Mouse (Mus musculus): Measurements from ENCODE around the gene Creb3. TPM values are rescaled to one million over a fixed set of nuclear protein-coding genes. Genes with fewer than 3 reads are reported as not detected.

Gene Creb3
- polyA plus RNA-seq, 2 experiments: 10.9 to 21.7 TPM

GRCm38 (mm10) chr4:43530081-43530501, 32.0 kb upstream of the Creb3 start:
- TF ChIP-seq CTCF (IDR thresholded peaks at IDR 0.05; ENCODE audit: low read depth) (no peak), EP300 (IDR thresholded peaks at IDR 0.05; ENCODE audit: low read depth) (no peak)
- no peak overlapping the region for H3K9ac ChIP-seq (replicated peaks)
- no peaks in the 10 kb centered on the region for H3K9me3 ChIP-seq (ENCODE audit: control insufficient read depth, low read length)
- peaks cover 10% of the 10 kb centered on the region for H3K27me3 ChIP-seq (ENCODE audit: control insufficient read depth, insufficient read depth, low read length)
- ATAC-seq (ENCODE audit: insufficient read depth) (no peak), DNase-seq (ENCODE audit: low read depth in 3 of 3, low spot score in 3 of 3) (no peak)
- H3K4me1 ChIP-seq (replicated peaks; ENCODE audit: control insufficient read depth in 2 of 2, insufficient read depth in 2 of 2, low read length in 1 of 2): peaks cover 0 to 3% of the 10 kb centered on the region in 2 experiments; a peak in 1 of 4 replicates
- H3K27ac ChIP-seq: no peak overlapping the region
- peaks cover 42% of the 10 kb centered on the region for H3K36me3 ChIP-seq (replicated peaks; ENCODE audit: control insufficient read depth, insufficient read depth, low read depth)
- 37% methylated on average over 8 of the region's 8 CpGs for WGBS (ENCODE audit: insufficient replicate concordance)
- H3K4me2 ChIP-seq (ENCODE audit: low read depth): no peak overlapping the region
- no peak overlapping the region for H3K4me3 ChIP-seq (ENCODE audit: insufficient read depth in 1 of 2, low read depth in 2 of 2, low read length in 2 of 2)

DNA sequence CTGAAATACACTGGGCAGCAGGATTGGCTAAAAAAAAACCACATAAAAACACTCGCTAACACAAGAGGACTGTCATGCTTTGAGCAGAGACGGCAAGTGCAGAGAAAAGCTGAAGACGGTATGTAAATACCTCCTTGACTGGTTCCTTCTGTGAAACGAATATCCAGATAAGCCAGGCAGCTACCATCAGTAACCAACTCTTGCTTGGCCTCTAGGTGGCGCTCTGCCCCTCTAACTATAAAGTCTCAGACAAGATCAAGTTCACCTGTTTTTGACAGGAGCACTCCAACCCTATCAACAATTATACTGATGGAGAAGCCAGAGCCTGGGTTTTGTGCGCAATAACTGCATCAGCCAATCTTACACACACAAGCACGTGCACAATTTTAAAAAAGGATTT, 31.6 kb upstream of the Creb3 start:
- no peak overlapping the region for H3K27ac ChIP-seq
- DNase-seq (ENCODE audit: low read depth in 3 of 3, low spot score in 3 of 3) (peak; percentile 68 to 71 (median 70)), ATAC-seq (ENCODE audit: insufficient read depth) (no peak)
- 18% methylated on average over 7 of the region's 7 CpGs for WGBS (ENCODE audit: insufficient replicate concordance)
- H3K9ac ChIP-seq (replicated peaks): no peak overlapping the region
- peaks cover 47% of the 10 kb centered on the region for H3K36me3 ChIP-seq (replicated peaks; ENCODE audit: control insufficient read depth, insufficient read depth, low read depth)
- no peak overlapping the region for H3K4me2 ChIP-seq (ENCODE audit: low read depth)
- H3K4me3 ChIP-seq (ENCODE audit: insufficient read depth in 1 of 2, low read depth in 2 of 2, low read length in 2 of 2): no peak overlapping the region
- TF ChIP-seq CTCF (IDR thresholded peaks at IDR 0.05; ENCODE audit: low read depth) (peak; percentile 90), EP300 (IDR thresholded peaks at IDR 0.05; ENCODE audit: low read depth) (no peak)
- H3K9me3 ChIP-seq (ENCODE audit: control insufficient read depth, low read length): no peaks in the 10 kb centered on the region
- peaks cover 5% of the 10 kb centered on the region for H3K27me3 ChIP-seq (ENCODE audit: control insufficient read depth, insufficient read depth, low read length)
- H3K4me1 ChIP-seq (replicated peaks; ENCODE audit: control insufficient read depth in 2 of 2, insufficient read depth in 2 of 2, low read length in 1 of 2): peaks cover 0 to 3% of the 10 kb centered on the region in 2 experiments; a peak in 1 of 4 replicates

DNA sequence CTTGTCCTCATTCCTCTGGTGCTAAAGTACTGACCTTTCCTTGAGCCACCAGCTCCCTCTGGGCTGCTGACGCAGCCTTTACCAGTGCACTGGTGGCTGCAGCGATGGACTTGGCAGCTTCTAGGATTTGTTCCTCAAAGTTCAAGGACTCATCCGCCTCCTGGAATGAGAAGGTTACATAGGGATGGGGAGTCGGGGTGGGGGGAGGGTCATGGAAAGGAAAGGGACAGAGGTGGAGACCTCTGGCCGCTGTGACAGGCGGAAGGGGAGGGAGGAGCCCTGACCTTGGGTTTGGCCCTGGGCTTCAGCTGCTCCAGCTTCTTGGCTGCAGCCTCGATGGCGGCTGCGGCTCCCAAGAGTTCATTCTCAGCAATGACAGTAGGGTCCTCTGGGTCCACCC, 28.9 kb upstream of the Creb3 start:
- Histone ChIP-seq H3K36me3 (replicated peaks; ENCODE audit: control insufficient read depth, insufficient read depth, low read depth) (peaks cover 73% of the 10 kb centered on the region), H3K9me3 (ENCODE audit: control insufficient read depth, low read length) (no peaks in the 10 kb centered on the region), H3K27me3 (ENCODE audit: control insufficient read depth, insufficient read depth, low read length) (no peaks in the 10 kb centered on the region), H3K27ac (no peak overlapping the region), H3K4me3 (ENCODE audit: insufficient read depth in 1 of 2, low read depth in 2 of 2, low read length in 2 of 2) (no peak overlapping the region), H3K4me1 (replicated peaks; ENCODE audit: control insufficient read depth in 2 of 2, insufficient read depth in 2 of 2, low read length in 1 of 2) (peaks cover 0 to 3% of the 10 kb centered on the region in 2 experiments; a peak in 1 of 4 replicates), H3K4me2 (ENCODE audit: low read depth) (no peak overlapping the region), H3K9ac (replicated peaks) (no peak overlapping the region)
- DNase-seq (ENCODE audit: low read depth in 3 of 3, low spot score in 3 of 3) (no peak), ATAC-seq (ENCODE audit: insufficient read depth) (no peak)
- WGBS (ENCODE audit: insufficient replicate concordance): 90% methylated on average over 9 of the region's 9 CpGs
- TF ChIP-seq CTCF (IDR thresholded peaks at IDR 0.05; ENCODE audit: low read depth) (no peak), EP300 (IDR thresholded peaks at IDR 0.05; ENCODE audit: low read depth) (no peak)

DNA sequence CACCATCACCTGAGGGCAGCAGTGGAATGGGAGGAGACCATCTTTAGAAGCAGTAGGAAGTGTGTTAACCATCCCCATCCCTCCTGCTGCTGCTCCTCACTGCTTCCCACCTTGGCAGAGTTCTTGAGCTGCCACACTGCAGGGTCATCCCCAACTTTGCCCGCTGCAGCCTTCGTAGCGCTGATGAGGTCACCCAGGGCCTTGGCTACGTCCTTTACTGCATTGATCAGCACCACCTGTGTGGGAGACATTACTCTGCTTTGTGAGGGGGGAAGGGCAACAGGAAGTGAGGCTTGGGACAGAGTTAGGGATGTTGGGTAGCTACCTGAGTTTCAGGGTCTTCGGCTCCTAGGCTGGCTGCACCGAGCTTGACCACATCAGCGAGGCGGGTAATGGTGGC, 26.5 kb upstream of the Creb3 start:
- Histone ChIP-seq H3K27ac (no peak overlapping the region), H3K27me3 (ENCODE audit: control insufficient read depth, insufficient read depth, low read length) (no peaks in the 10 kb centered on the region), H3K9me3 (ENCODE audit: control insufficient read depth, low read length) (no peaks in the 10 kb centered on the region), H3K4me2 (ENCODE audit: low read depth) (no peak overlapping the region), H3K4me3 (ENCODE audit: insufficient read depth in 1 of 2, low read depth in 2 of 2, low read length in 2 of 2) (no peak overlapping the region), H3K36me3 (replicated peaks; ENCODE audit: control insufficient read depth, insufficient read depth, low read depth) (peaks cover 95% of the 10 kb centered on the region), H3K4me1 (replicated peaks; ENCODE audit: control insufficient read depth in 2 of 2, insufficient read depth in 2 of 2, low read length in 1 of 2) (no peaks in the 10 kb centered on the region), H3K9ac (replicated peaks) (no peak overlapping the region)
- DNase-seq (ENCODE audit: low read depth in 3 of 3, low spot score in 3 of 3): no peak
- no peak for TF ChIP-seq EP300 (IDR thresholded peaks at IDR 0.05; ENCODE audit: low read depth)
- no peak for TF ChIP-seq CTCF (IDR thresholded peaks at IDR 0.05; ENCODE audit: low read depth)
- WGBS (ENCODE audit: insufficient replicate concordance): 90% methylated on average over 8 of the region's 8 CpGs
- ATAC-seq (ENCODE audit: insufficient read depth): no peak

- DNase-seq (ENCODE audit: low read depth in 3 of 3, low spot score in 3 of 3) (no peak), ATAC-seq (ENCODE audit: insufficient read depth) (no peak)
- Histone ChIP-seq H3K4me3 (ENCODE audit: insufficient read depth in 1 of 2, low read depth in 2 of 2, low read length in 2 of 2) (no peak overlapping the region), H3K9ac (replicated peaks) (no peak overlapping the region), H3K9me3 (ENCODE audit: control insufficient read depth, low read length) (no peaks in the 10 kb centered on the region), H3K4me1 (replicated peaks; ENCODE audit: control insufficient read depth in 2 of 2, insufficient read depth in 2 of 2, low read length in 1 of 2) (no peaks in the 10 kb centered on the region), H3K4me2 (ENCODE audit: low read depth) (no peak overlapping the region), H3K36me3 (replicated peaks; ENCODE audit: control insufficient read depth, insufficient read depth, low read depth) (peaks cover 97% of the 10 kb centered on the region), H3K27me3 (ENCODE audit: control insufficient read depth, insufficient read depth, low read length) (no peaks in the 10 kb centered on the region), H3K27ac (no peak overlapping the region)
- WGBS (ENCODE audit: insufficient replicate concordance): 90% methylated on average over 9 of the region's 9 CpGs
- no peak for TF ChIP-seq EP300 (IDR thresholded peaks at IDR 0.05; ENCODE audit: low read depth)
- TF ChIP-seq CTCF (IDR thresholded peaks at IDR 0.05; ENCODE audit: low read depth): no peak
Measured at GRCm38 (mm10) chr4:43536031-43536430, 26.1 kb upstream of the Creb3 start.

Data from liver, embryonic 14.5 days (tissue).